Mouse (Mus musculus): Measurements from ENCODE around the gene Ajap1.

DNA sequence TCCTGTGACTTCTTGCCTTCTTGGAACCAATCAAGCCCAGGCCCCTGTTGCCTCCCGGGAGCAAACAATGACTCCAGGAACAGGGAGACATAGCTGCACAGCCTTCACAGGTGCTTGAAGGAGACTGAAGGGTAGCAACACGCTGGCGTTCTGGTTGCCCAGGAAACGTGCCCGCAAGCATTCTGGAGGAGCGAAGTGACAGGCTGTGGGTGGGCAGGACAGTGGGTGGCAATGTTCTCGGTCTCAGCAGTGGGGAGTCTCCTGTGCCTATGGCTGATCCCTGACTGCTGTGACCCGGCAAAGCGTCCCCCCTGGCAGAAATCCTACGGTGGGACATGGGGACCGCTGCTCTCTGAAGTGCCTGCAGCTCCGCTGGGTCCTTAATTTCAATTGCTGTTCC lies 43.6 kb downstream of the Ajap1 start:
- TF ChIP-seq POLR2A (IDR thresholded peaks at IDR 0.05; ENCODE audit: low read depth, low read length): no peak
- no peak for TF ChIP-seq CTCF (conservative IDR thresholded peaks at IDR 0.05 in 1 of 2, IDR thresholded peaks at IDR 0.05 in 1 of 2; ENCODE audit: low read depth in 2 of 2, low read length in 2 of 2)
- TF ChIP-seq BHLHE40 (IDR thresholded peaks at IDR 0.05; ENCODE audit: low read depth, low read length): no peak
- no peak for TF ChIP-seq EP300 (IDR thresholded peaks at IDR 0.05; ENCODE audit: low read length)
- no peak for TF ChIP-seq MAZ (IDR thresholded peaks at IDR 0.05; ENCODE audit: low read depth, low read length)
- no peak for TF ChIP-seq MXI1 (IDR thresholded peaks at IDR 0.05; ENCODE audit: low read depth, low read length)
